Mouse (Mus musculus) neural tube, embryonic 11.5 days (tissue): ENCODE measurements around the gene Zfpl1. TPM values are rescaled to one million over a fixed set of nuclear protein-coding genes. Genes with fewer than 3 reads are reported as not detected.

Source experiments
- ATAC-seq: fragments of 200-750 bp; cut with Nextera tagmentation; 2 replicates; pipeline ENCODE4 v1.8.0; 2017; ENCODE audit warnings: moderate number of reproducible peaks, mild to moderate bottlenecking, moderate TSS enrichment, moderate library complexity; ENCODE audit not compliant: insufficient read depth, low FRiP score, low TSS enrichment
- DNase-seq: peaks from one replicate; pipeline ENCODE4 v3.0.0-alpha.2; 2015; ENCODE audit warnings: low spot score
- H3K27ac ChIP-seq: fragments of 300-500 bp; sonication (generic); 2 replicates; pipeline ENCODE4 v1.5.1; 2014; ENCODE audit warnings: low read depth, mild to moderate bottlenecking, low read length
- H3K27me3 ChIP-seq: fragments of 300-500 bp; sonication (generic); 2 replicates; pipeline ENCODE4 v1.6.1; 2014; ENCODE audit warnings: mild to moderate bottlenecking, low read length, mixed read lengths; ENCODE audit not compliant: control insufficient read depth, insufficient read depth
- H3K36me3 ChIP-seq: fragments of 300-500 bp; sonication (generic); 2 replicates; pipeline ENCODE4 v1.6.1; 2014; ENCODE audit warnings: mild to moderate bottlenecking, low read length, moderate library complexity, mixed read lengths; ENCODE audit not compliant: control insufficient read depth, insufficient read depth
- H3K4me1 ChIP-seq: fragments of 300-500 bp; sonication (generic); 2 replicates; pipeline ENCODE4 v1.6.1; 2014; ENCODE audit warnings: low read length, mixed read lengths; ENCODE audit not compliant: control insufficient read depth, insufficient read depth
- H3K4me2 ChIP-seq: fragments of 300-500 bp; sonication (generic); 2 replicates; pipeline ENCODE4 v1.6.1; 2014; ENCODE audit warnings: low read depth, mild to moderate bottlenecking, moderate library complexity
- H3K4me3 ChIP-seq: fragments of 300-500 bp; sonication (generic); 2 replicates; pipeline ENCODE4 v1.5.1; 2014; ENCODE audit warnings: low read depth, low read length
- H3K9ac ChIP-seq: fragments of 300-500 bp; sonication (generic); 2 replicates; pipeline ENCODE4 v1.6.1; 2014; ENCODE audit warnings: mild to moderate bottlenecking, low read length
- H3K9me3 ChIP-seq: fragments of 300-500 bp; sonication (generic); 2 replicates; pipeline ENCODE4 v1.6.1; 2016; ENCODE audit warnings: low read length; ENCODE audit not compliant: control insufficient read depth
- WGBS: fragments of 180-500 bp; shearing (Covaris S2); extraction: QIAGEN DNeasy Blood & Tissue Kit; methylation state at CpG from one replicate; pipeline ENCODE4 v1.1.7; 2014; 5-methylcytosine and 5-hydroxymethylcytosine counted together
- polyA plus RNA-seq: library from polyadenylated mRNA; unstranded; fragments of >200 nt; fragmentation: Nextera tagmentation; extraction: Ambion mirVana; gene quantifications from 2 replicates; pipeline ENCODE4 v1.2.1, GENCODE M21; 2014

Zfpl1 gene
- polyA plus RNA-seq, 1 experiment from 2014 or later = 74.3 TPM

GRCm38 (mm10) chr19:6079983-6080480 is 4.7 kb downstream of the Zfpl1 start, which contains the start of gene Tmem262:
Tmem262 (plus strand) TSS chr19:6080033.
- no peak for ATAC-seq
- 92% methylated on average over 12 of the region's 12 CpGs for WGBS

GRCm38 (mm10) chr19:6076564-6077393 is 8.0 kb downstream of the Zfpl1 start, which contains the start of gene Vps51:
Vps51 (minus strand) TSS chr19:6077231.
- DNase-seq (peak; percentile 89), ATAC-seq (peak; percentile 77)
- under 1% methylated on average over 33 of the region's 33 CpGs for WGBS
- Histone ChIP-seq H3K27me3 (no peaks in the 10 kb centered on the region), H3K36me3 (peaks cover 4% of the 10 kb centered on the region), H3K9me3 (no peaks in the 10 kb centered on the region), H3K27ac (peak within 1 kb of the TSS; percentile 58; the same call in 1 of the 2 replicates), H3K4me2 (peak within 1 kb of the TSS; percentile 87), H3K4me1 (peaks cover 7% of the 10 kb centered on the region), H3K9ac (peak within 1 kb of the TSS; percentile 83), H3K4me3 (peak within 1 kb of the TSS; percentile 75)

More at GRCm38 (mm10) chr19:6079983-6080480, 4.7 kb downstream of the Zfpl1 start, which contains the start of gene Tmem262:
- Histone ChIP-seq H3K4me2 (no peak within 1 kb of the TSS), H3K4me1 (peaks cover 13% of the 10 kb centered on the region), H3K9me3 (no peaks in the 10 kb centered on the region), H3K27ac (no peak within 1 kb of the TSS), H3K27me3 (no peaks in the 10 kb centered on the region), H3K9ac (no peak within 1 kb of the TSS), H3K36me3 (peaks cover 3% of the 10 kb centered on the region), H3K4me3 (no peak within 1 kb of the TSS)
- no peak for DNase-seq

GRCm38 (mm10) chr19:6073889-6074288 is 10.9 kb downstream of the Zfpl1 start:
- Histone ChIP-seq H3K36me3 (peaks cover 2% of the 10 kb centered on the region; the same call in 1 of the 2 replicates), H3K27ac (no peak overlapping the region), H3K4me3 (no peak overlapping the region), H3K27me3 (no peaks in the 10 kb centered on the region), H3K9me3 (no peaks in the 10 kb centered on the region), H3K4me1 (peaks cover 7% of the 10 kb centered on the region), H3K4me2 (no peak overlapping the region), H3K9ac (no peak overlapping the region)
- DNase-seq (no peak), ATAC-seq (no peak)
- WGBS = 91% methylated on average over 5 of the region's 5 CpGs

- Histone ChIP-seq H3K9ac (no peak overlapping the region), H3K27ac (no peak overlapping the region), H3K27me3 (no peaks in the 10 kb centered on the region), H3K36me3 (peaks cover 2% of the 10 kb centered on the region; the same call in 1 of the 2 replicates), H3K4me2 (no peak overlapping the region), H3K4me3 (no peak overlapping the region), H3K9me3 (no peaks in the 10 kb centered on the region), H3K4me1 (peaks cover 15% of the 10 kb centered on the region)
- ATAC-seq (no peak), DNase-seq (no peak)
- 92% methylated on average over 19 of the region's 19 CpGs for WGBS
These were observed 13.5 kb downstream of the Zfpl1 start for GRCm38 (mm10) chr19:6071261-6071660.

- no peak overlapping the region for H3K9ac ChIP-seq
- no peaks in the 10 kb centered on the region for H3K9me3 ChIP-seq
- no peak overlapping the region for H3K4me3 ChIP-seq
- 91% methylated on average over 31 of the region's 31 CpGs for WGBS
- no peak overlapping the region for H3K27ac ChIP-seq
- H3K4me2 ChIP-seq = no peak overlapping the region
- H3K36me3 ChIP-seq = peaks cover 2% of the 10 kb centered on the region; the same call in 1 of the 2 replicates
- DNase-seq = no peak
- ATAC-seq = no peak
- H3K4me1 ChIP-seq = peaks cover 14% of the 10 kb centered on the region
- H3K27me3 ChIP-seq = no peaks in the 10 kb centered on the region
These were observed 14.0 kb downstream of the Zfpl1 start for GRCm38 (mm10) chr19:6070571-6071250.

- H3K4me2 ChIP-seq = no peak overlapping the region
- H3K27me3 ChIP-seq = no peaks in the 10 kb centered on the region
- WGBS = 92% methylated on average over 10 of the region's 10 CpGs
- H3K9ac ChIP-seq = no peak overlapping the region
- peaks cover 2% of the 10 kb centered on the region; the same call in 1 of the 2 replicates for H3K36me3 ChIP-seq
- ATAC-seq (no peak), DNase-seq (no peak)
- H3K9me3 ChIP-seq = no peaks in the 10 kb centered on the region
- no peak overlapping the region for H3K4me3 ChIP-seq
- H3K27ac ChIP-seq = no peak overlapping the region
- peaks cover 14% of the 10 kb centered on the region for H3K4me1 ChIP-seq
These were observed 14.9 kb downstream of the Zfpl1 start for GRCm38 (mm10) chr19:6069851-6070250.

- peaks cover 14% of the 10 kb centered on the region for H3K4me1 ChIP-seq
- H3K27me3 ChIP-seq = no peaks in the 10 kb centered on the region
- no peak overlapping the region for H3K4me2 ChIP-seq
- peaks cover 2% of the 10 kb centered on the region; the same call in 1 of the 2 replicates for H3K36me3 ChIP-seq
- H3K4me3 ChIP-seq = no peak overlapping the region
- DNase-seq (no peak), ATAC-seq (no peak)
- no peak overlapping the region for H3K9ac ChIP-seq
- no peak overlapping the region for H3K27ac ChIP-seq
- 89% methylated on average over 4 of the region's 4 CpGs for WGBS
- H3K9me3 ChIP-seq = no peaks in the 10 kb centered on the region
These were observed 15.8 kb downstream of the Zfpl1 start for GRCm38 (mm10) chr19:6068951-6069350.

GRCm38 (mm10) chr19:6067724-6068415 is 16.9 kb downstream of the Zfpl1 start, which contains the start of gene Tm7sf2:
Tm7sf2 (minus strand) TSS chr19:6068373.
- WGBS = 8% methylated on average over 33 of the region's 33 CpGs

More at GRCm38 (mm10) chr19:6067724-6068415, 16.9 kb downstream of the Zfpl1 start, which contains the start of gene Tm7sf2:
- Histone ChIP-seq H3K9ac (peak within 1 kb of the TSS; percentile 49), H3K27me3 (no peaks in the 10 kb centered on the region), H3K4me1 (peaks cover 14% of the 10 kb centered on the region), H3K4me3 (peak within 1 kb of the TSS; percentile 52), H3K9me3 (no peaks in the 10 kb centered on the region), H3K36me3 (peaks cover 2% of the 10 kb centered on the region; the same call in 1 of the 2 replicates), H3K27ac (peak within 1 kb of the TSS; percentile 83), H3K4me2 (peak within 1 kb of the TSS; percentile 70)
- peak; percentile 89 for ATAC-seq
- peak; percentile 93 for DNase-seq
